ENCODE assay signal across 8 mouse cellular contexts in the genomic region with DNA sequence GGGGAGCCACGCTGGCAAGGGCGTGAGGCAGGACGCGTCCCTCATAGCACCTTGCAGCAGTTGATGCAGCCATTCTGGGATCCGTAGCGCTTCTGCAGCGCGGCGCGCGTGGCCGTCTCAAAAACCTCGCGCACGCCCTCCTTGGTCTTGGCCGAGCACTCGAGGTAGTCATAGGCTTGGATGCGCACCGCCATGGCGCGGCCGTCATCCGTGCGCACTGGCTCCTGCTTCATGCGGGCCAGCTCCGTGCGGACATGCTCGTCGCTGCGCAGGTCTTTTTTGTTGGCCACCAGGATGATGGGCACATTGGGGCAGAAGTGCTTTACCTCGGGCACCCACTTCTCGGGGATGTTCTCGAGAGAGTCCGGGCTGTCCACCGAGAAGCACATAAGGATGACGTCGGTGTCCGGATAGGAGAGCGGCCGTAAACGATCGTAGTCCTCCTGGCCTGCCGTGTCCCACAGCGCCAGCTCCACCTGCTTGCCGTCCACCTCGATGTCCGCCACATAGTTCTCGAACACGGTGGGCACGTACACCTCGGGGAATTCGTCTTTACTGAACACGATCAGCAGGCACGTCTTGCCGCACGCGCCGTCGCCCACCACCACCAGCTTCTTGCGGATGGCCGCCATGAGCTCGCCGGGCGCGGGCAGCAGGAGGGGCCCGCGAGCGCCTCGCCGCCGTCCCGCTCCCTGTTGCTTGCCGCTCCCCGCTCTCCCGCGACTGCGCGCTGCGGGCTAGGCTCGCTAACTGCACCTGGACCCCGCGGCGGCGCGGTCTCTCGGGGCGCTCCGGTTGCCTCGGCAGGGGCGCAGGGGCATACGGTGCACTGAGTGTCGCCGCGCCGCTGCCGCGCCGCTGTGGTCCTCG. TPM values are rescaled to one million over a fixed set of nuclear protein-coding genes. Genes with fewer than 3 reads are reported as not detected.
DNase-seq lines count a peak whose midpoint lies in the region; ATAC-seq lines count a peak whose summit lies in the region.

No protein-coding gene starts in this region.

- under 1% methylated on average over 99 of the region's 99 CpGs for WGBS in embryonic facial prominence, embryonic 11.5 days
- under 1% methylated on average over 98 of the region's 99 CpGs for WGBS in kidney, embryonic 14.5 days
- WGBS in liver, embryonic 16.5 days (ENCODE audit: insufficient replicate concordance), result under 1% methylated on average over 99 of the region's 99 CpGs

- peak; percentile 46 for ATAC-seq in embryonic facial prominence, embryonic 11.5 days (replicated peaks; ENCODE audit: insufficient number of reproducible peaks, low FRiP score, low TSS enrichment, low read depth)
- ATAC-seq in kidney, embryonic 14.5 days (ENCODE audit: low FRiP score, low TSS enrichment), result peak; percentile 22
- peak; percentile 19 for ATAC-seq in liver, embryonic 16.5 days (ENCODE audit: low read depth)

- H3K4me2 ChIP-seq in embryonic facial prominence, embryonic 11.5 days (ENCODE audit: low read depth, low read length), result peak overlapping the region; percentile 93
- H3K4me2 ChIP-seq in kidney, embryonic 14.5 days (replicated peaks; ENCODE audit: low read depth, low read length), result peak overlapping the region; percentile 94
- peak overlapping the region; percentile 74 for H3K4me2 ChIP-seq in liver, embryonic 16.5 days (ENCODE audit: low read depth, low read length)

- no peaks in the 10 kb centered on the region for H3K9me3 ChIP-seq in embryonic facial prominence, embryonic 11.5 days (replicated peaks; ENCODE audit: control insufficient read depth, low read length)
- H3K9me3 ChIP-seq in kidney, embryonic 14.5 days (ENCODE audit: control insufficient read depth, low read length), result no peaks in the 10 kb centered on the region
- H3K9me3 ChIP-seq in liver, embryonic 16.5 days (replicated peaks; ENCODE audit: control insufficient read depth, low read length), result no peaks in the 10 kb centered on the region

- H3K9ac ChIP-seq in embryonic facial prominence, embryonic 11.5 days (replicated peaks; ENCODE audit: low read length), result peak overlapping the region; percentile 97
- peak overlapping the region; percentile 97 for H3K9ac ChIP-seq in kidney, embryonic 14.5 days (ENCODE audit: low read depth, low read length)
- peak overlapping the region; percentile 70 for H3K9ac ChIP-seq in liver, embryonic 16.5 days (ENCODE audit: low read depth, low read length)

- DNase-seq in CD4-positive helper T cell, adult 2 months (ENCODE audit: low read depth, low spot score), result peak; percentile 54
- DNase-seq in adrenal gland, adult 2 months, result peak; percentile 83
- DNase-seq in embryonic facial prominence, embryonic 11.5 days (ENCODE audit: low spot score), result peak; percentile 65
- DNase-seq in heart, adult 9 months (ENCODE audit: low spot score in 2 of 2), result peak; percentile 59 to 72
- peak; percentile 75 for DNase-seq in neural tube, embryonic 10.5 days (ENCODE audit: extremely low spot score, low spot score)
- peak; percentile 74 for DNase-seq in testis, postnatal 10 days (ENCODE audit: low spot score)

- no peaks in the 10 kb centered on the region for H3K4me1 ChIP-seq in embryonic facial prominence, embryonic 11.5 days (ENCODE audit: control insufficient read depth, insufficient read depth, low read length)
- peaks cover 26% of the 10 kb centered on the region for H3K4me1 ChIP-seq in kidney, embryonic 14.5 days (ENCODE audit: control insufficient read depth, insufficient read depth, low read length)
- H3K4me1 ChIP-seq in liver, embryonic 16.5 days (ENCODE audit: control insufficient read depth, low read depth, low read length), result peaks cover 16% of the 10 kb centered on the region

- no peaks in the 10 kb centered on the region for H3K27me3 ChIP-seq in embryonic facial prominence, embryonic 11.5 days (ENCODE audit: control insufficient read depth, insufficient read depth, low read length)
- no peaks in the 10 kb centered on the region for H3K27me3 ChIP-seq in kidney, embryonic 14.5 days (ENCODE audit: control insufficient read depth, insufficient read depth, low read length)
- peaks cover 14% of the 10 kb centered on the region for H3K27me3 ChIP-seq in liver, embryonic 16.5 days (ENCODE audit: control insufficient read depth, insufficient read depth, low read depth, low read length)

- peak overlapping the region; percentile 84 for H3K4me3 ChIP-seq in embryonic facial prominence, embryonic 11.5 days (ENCODE audit: low read depth, low read length)
- H3K4me3 ChIP-seq in kidney, embryonic 14.5 days (ENCODE audit: low read length), result peak overlapping the region; percentile 86
- H3K4me3 ChIP-seq in liver, embryonic 16.5 days (ENCODE audit: low read depth, low read length), result peak overlapping the region; percentile 66

- H3K36me3 ChIP-seq in embryonic facial prominence, embryonic 11.5 days (replicated peaks; ENCODE audit: control insufficient read depth, insufficient read depth, low read depth, low read length), result no peaks in the 10 kb centered on the region
- no peaks in the 10 kb centered on the region for H3K36me3 ChIP-seq in kidney, embryonic 14.5 days (ENCODE audit: control insufficient read depth, insufficient read depth, low read length)
- H3K36me3 ChIP-seq in liver, embryonic 16.5 days (ENCODE audit: control insufficient read depth, insufficient read depth), result no peaks in the 10 kb centered on the region

- peak overlapping the region; percentile 96 for H3K27ac ChIP-seq in embryonic facial prominence, embryonic 11.5 days (replicated peaks; ENCODE audit: low read depth, low read length)
- H3K27ac ChIP-seq in kidney, embryonic 14.5 days (ENCODE audit: low read depth, low read length), result peak overlapping the region; percentile 98
- peak overlapping the region; percentile 86 for H3K27ac ChIP-seq in liver, embryonic 16.5 days (ENCODE audit: low read length)

RNA-seq across cellular contexts. Expression of a gene that starts 0.6 kb away (rescaled TPM):
- total RNA-seq in adrenal gland, adult 2 months (2021), result 100 to 1,000 TPM; 166 to 261 TPM
- 497 and 623 TPM in 2 replicates for polyA plus RNA-seq in adrenal gland, adult 2 months (2012; rRNA removed)
- 45.3 and 51.3 TPM in 2 replicates for polyA plus RNA-seq in embryonic facial prominence, embryonic 11.5 days (2014; fragmentation: Nextera tagmentation; extraction: Ambion mirVana)
- polyA plus RNA-seq in kidney, embryonic 14.5 days (2014; fragmentation: Nextera tagmentation; extraction: Ambion mirVana), result 38.3 and 43.6 TPM in 2 replicates
- polyA plus RNA-seq in liver, embryonic 16.5 days (2015; fragmentation: Nextera tagmentation; extraction: Ambion mirVana), result 6.1 and 7.1 TPM in 2 replicates

Comparison
In these comparisons a context has a peak if more than half of its experiments do, and no peak if none do; other contexts are left out.
1. Peak in every context shown above with its lines: DNase-seq, ATAC-seq, H3K4me3 ChIP-seq and H3K27ac ChIP-seq.